Comparison of ENCODE assay signal across 18 mouse cellular contexts in genomic region chr8:124715736-124716135, GRCm38 (mm10). TPM values are rescaled to one million over a fixed set of nuclear protein-coding genes. Genes with fewer than 3 reads are reported as not detected.
"Had no signal": no experiment of that assay in that cellular context is flagged by ENCODE, and none has a peak within 500 bp of the region (broad histone marks: within the 10 kb centered on the region; RNA-seq: fewer than 3 reads in every experiment).

No protein-coding gene starts in this region.

- DNase-seq: lung, adult 18-20 months; lung, embryonic 14.5 days; lung, postnatal 10 days; lung, postnatal 4 days; midbrain, embryonic 14.5 days; retina, postnatal 1 day; right cerebral cortex, adult 18-20 months; right cerebral cortex, postnatal 25 days; right cerebral cortex, postnatal 4 days; spleen, adult 18-20 months; thymus, adult 2 months; thymus, postnatal 25 days had no signal

- ATAC-seq: midbrain, embryonic 16.5 days had no signal

- H3K27me3 ChIP-seq: midbrain, embryonic 12.5 days; neural tube, embryonic 13.5 days; neural tube, embryonic 15.5 days had no signal

- H3K27ac ChIP-seq: midbrain, embryonic 12.5 days; neural tube, embryonic 13.5 days; neural tube, embryonic 15.5 days had no signal

- H3K9ac ChIP-seq: lung, embryonic 14.5 days; midbrain, embryonic 12.5 days; neural tube, embryonic 13.5 days; neural tube, embryonic 15.5 days had no signal

- H3K4me2 ChIP-seq: lung, embryonic 14.5 days; midbrain, embryonic 12.5 days; neural tube, embryonic 13.5 days; neural tube, embryonic 15.5 days had no signal

- H3K4me3 ChIP-seq: midbrain, embryonic 12.5 days; myocyte; neural tube, embryonic 13.5 days; neural tube, embryonic 15.5 days had no signal

- H3K9me3 ChIP-seq: midbrain, embryonic 12.5 days; neural tube, embryonic 13.5 days; neural tube, embryonic 15.5 days had no signal

RNA-seq across cellular contexts. Expression of gene Fam89a, which starts 35.9 kb away (rescaled TPM):
- total RNA-seq: megakaryocyte-erythroid progenitor cell, adult 5-6 weeks had no signal
